Mouse (Mus musculus): ENCODE data around the gene Ash1l. TPM values are rescaled to one million over a fixed set of nuclear protein-coding genes. Genes with fewer than 3 reads are reported as not detected.
"Not testable (repeated sequence)": the region's sequence is repeated elsewhere in the genome, so short reads cannot be mapped to it uniquely, and the experiment has no call there.

Ash1l gene
- polyA plus RNA-seq, 1 experiment from 2014 or later = 13.4 TPM

DNA sequence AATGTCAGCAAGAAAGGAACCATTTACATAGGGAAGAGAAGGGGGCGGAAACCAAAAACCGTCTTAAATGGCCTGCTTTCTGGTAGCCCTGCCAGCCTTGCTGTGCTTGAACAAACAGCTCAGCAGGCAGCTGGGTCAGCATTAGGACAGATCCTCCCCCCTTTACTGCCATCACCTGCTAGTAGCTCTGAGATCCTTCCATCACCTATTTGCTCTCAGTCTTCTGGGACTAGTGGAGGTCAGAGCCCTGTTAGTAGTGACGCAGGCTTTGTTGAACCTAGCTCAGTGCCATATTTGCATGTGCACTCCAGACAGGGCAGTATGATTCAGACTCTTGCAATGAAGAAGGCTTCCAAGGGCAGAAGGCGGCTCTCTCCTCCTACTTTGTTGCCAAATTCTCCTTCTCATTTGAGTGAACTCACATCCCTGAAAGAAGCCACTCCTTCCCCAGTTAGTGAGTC lies 33.5 kb downstream of the Ash1l start:
- H3K4me1 ChIP-seq = no peaks in the 10 kb centered on the region
- no peaks in the 10 kb centered on the region for H3K9me3 ChIP-seq (replicated peaks)
- peaks cover 65% of the 10 kb centered on the region for H3K36me3 ChIP-seq
- 68% methylated on average over 4 of the region's 4 CpGs for WGBS
- no peak overlapping the region for H3K27ac ChIP-seq (replicated peaks)
- H3K27me3 ChIP-seq (ENCODE audit: low read depth, poor library complexity, severe bottlenecking) = no peaks in the 10 kb centered on the region
- H3K4me3 ChIP-seq = no peak overlapping the region
- DNase-seq (ENCODE audit: low spot score) = no peak

DNA sequence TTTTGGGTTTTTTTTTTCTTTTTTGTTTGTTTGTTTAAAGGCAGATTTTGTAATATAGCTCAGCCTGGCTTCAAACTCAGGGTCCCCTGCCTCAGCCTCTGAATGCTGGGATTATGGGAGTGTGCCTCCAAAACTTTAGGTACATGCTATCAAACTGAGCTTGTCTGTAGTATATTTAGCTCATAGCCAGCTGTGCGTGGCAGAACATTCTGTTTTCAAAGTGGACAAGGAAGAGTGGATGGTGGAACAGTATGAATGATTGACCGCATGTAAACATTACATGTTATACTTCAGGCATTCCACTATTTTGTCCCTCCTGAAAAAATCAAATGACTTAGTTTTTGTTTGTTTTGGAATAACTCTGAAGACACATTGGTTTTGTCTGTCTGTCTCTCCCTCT lies 42.4 kb downstream of the Ash1l start:
- Histone ChIP-seq H3K4me1 (no peaks in the 10 kb centered on the region), H3K36me3 (peaks cover 37% of the 10 kb centered on the region), H3K27ac (replicated peaks) (no peak overlapping the region), H3K9me3 (replicated peaks) (no peaks in the 10 kb centered on the region), H3K27me3 (ENCODE audit: low read depth, poor library complexity, severe bottlenecking) (no peaks in the 10 kb centered on the region), H3K4me3 (no peak overlapping the region)
- no peak for DNase-seq (ENCODE audit: low spot score)
- 98% methylated on average over 2 of the region's 2 CpGs for WGBS

DNA sequence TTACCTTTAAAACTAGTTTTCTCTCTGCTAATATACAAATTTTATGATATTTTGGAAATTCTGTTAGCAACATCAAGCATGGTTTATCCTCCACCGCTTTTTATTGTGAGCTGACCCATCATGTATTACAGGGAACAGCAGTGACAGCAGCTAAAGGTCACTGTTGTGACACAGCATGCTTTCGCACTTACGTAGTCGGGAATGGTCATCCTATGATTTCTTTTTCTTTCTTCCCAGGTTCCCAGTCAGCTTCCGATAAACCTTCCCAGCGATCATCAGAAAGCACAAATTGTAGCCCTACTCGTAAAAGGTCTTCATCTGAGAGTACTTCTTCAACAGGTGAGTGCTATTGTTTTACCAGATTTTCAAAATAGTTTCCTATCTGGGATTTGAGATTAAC lies 51.1 kb downstream of the Ash1l start:
- H3K27me3 ChIP-seq (ENCODE audit: low read depth, poor library complexity, severe bottlenecking) = no peaks in the 10 kb centered on the region
- no peak overlapping the region for H3K4me3 ChIP-seq
- 93% methylated on average over 7 of the region's 7 CpGs for WGBS
- DNase-seq (ENCODE audit: low spot score) = no peak
- H3K9me3 ChIP-seq (replicated peaks) = no peaks in the 10 kb centered on the region
- H3K4me1 ChIP-seq = no peaks in the 10 kb centered on the region
- H3K27ac ChIP-seq (replicated peaks) = no peak overlapping the region
- peaks cover 68% of the 10 kb centered on the region for H3K36me3 ChIP-seq

DNA sequence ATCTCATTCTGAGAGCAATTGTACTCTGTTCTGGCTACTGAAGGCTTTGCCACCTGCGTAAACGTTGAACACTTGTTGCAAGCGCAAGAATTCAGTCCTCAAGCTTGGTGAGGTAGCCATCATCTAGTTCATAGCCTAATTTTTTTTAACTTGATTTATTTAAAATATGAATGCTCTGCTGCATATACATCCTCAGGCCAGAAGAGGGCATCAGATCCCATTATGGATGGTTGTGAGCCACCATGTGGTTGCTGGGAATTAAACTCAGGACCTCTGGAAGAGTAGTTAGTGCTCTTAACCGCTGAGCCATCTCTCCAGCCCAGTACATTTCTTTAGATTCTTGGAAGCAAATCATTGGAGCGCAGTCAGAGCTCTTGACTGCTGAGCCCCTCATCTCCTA lies 80.5 kb downstream of the Ash1l start:
- not testable (repeated sequence) for H3K4me1 ChIP-seq; H3K9me3 ChIP-seq (replicated peaks); H3K4me3 ChIP-seq; DNase-seq (ENCODE audit: low spot score); H3K27ac ChIP-seq (replicated peaks); H3K27me3 ChIP-seq (ENCODE audit: low read depth, poor library complexity, severe bottlenecking)
- peaks cover 96% of the 10 kb centered on the region for H3K36me3 ChIP-seq
- WGBS = 89% methylated on average over 5 of the region's 5 CpGs

DNA sequence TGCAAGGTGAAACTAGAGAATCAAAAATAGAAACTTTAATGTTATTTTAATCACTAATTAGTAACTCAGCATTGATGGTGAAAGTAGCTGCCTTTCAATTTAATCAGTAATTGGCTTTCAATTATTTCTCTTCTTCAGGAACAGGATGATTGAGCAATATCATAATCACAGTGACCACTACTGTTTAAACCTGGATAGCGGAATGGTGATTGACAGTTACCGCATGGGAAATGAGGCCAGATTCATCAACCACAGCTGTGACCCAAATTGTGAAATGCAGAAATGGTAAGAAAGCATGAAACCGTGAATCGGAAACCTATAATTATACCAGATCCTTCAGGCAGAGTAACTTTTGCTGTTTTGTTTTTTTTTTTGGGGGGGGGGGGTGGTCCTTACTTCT lies 92.9 kb downstream of the Ash1l start:
- DNase-seq (ENCODE audit: low spot score) = no peak
- H3K4me3 ChIP-seq = no peak overlapping the region
- 95% methylated on average over 4 of the region's 4 CpGs for WGBS
- H3K9me3 ChIP-seq (replicated peaks) = no peaks in the 10 kb centered on the region
- no peak overlapping the region for H3K27ac ChIP-seq (replicated peaks)
- no peaks in the 10 kb centered on the region for H3K27me3 ChIP-seq (ENCODE audit: low read depth, poor library complexity, severe bottlenecking)
- H3K36me3 ChIP-seq = peaks cover 93% of the 10 kb centered on the region
- H3K4me1 ChIP-seq = no peaks in the 10 kb centered on the region

DNA sequence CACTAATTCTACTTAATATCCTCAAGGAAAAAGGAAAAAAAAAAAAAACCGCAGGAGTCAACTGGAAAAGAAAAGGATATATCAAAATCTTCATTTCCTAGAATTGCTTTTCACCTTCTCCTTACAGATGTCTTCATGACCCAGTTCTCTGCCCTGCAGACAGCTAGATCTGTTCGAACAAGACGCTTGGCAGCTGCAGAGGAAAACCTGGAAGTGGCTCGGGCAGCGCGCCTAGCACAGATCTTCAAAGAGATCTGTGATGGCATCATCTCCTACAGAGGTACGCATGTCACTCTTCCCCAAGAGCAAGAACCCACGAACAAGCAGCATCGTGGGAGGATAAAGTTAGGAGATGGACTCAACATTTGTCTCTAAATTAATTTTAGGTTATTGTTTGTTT lies 107.9 kb downstream of the Ash1l start:
- no peaks in the 10 kb centered on the region for H3K27me3 ChIP-seq (ENCODE audit: low read depth, poor library complexity, severe bottlenecking)
- no peak overlapping the region for H3K4me3 ChIP-seq
- H3K36me3 ChIP-seq = peaks cover 96% of the 10 kb centered on the region
- no peak for DNase-seq (ENCODE audit: low spot score)
- H3K27ac ChIP-seq (replicated peaks) = no peak overlapping the region
- peaks cover 11% of the 10 kb centered on the region for H3K4me1 ChIP-seq
- no peaks in the 10 kb centered on the region for H3K9me3 ChIP-seq (replicated peaks)
- WGBS = 93% methylated on average over 9 of the region's 9 CpGs

DNA sequence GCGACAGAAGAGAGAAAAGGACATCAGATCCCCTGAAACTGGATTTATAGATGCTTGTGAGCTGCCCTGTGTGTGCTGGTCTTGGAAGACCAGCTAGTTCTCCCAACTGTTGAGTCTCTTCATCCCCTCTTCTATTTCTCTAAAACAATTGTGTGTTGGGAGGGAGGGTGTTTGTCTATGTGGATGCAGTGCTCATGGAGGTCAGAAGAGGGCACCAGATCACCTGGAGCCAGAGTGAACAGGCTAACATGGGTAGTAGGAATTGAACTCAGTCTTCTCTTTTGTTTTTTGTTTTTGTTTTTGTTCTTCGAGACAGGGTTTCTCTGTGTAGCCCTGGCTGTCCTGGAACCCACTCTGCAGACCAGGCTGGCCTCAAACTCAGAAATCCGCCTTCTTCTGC lies 108.4 kb downstream of the Ash1l start:
- Histone ChIP-seq H3K4me3 (no peak overlapping the region), H3K4me1 (peaks cover 11% of the 10 kb centered on the region), H3K27ac (replicated peaks) (no peak overlapping the region), H3K9me3 (replicated peaks) (no peaks in the 10 kb centered on the region), H3K36me3 (peaks cover 96% of the 10 kb centered on the region), H3K27me3 (ENCODE audit: low read depth, poor library complexity, severe bottlenecking) (no peaks in the 10 kb centered on the region)
- 82% methylated on average over 3 of the region's 3 CpGs for WGBS
- DNase-seq (ENCODE audit: low spot score) = no peak

DNA sequence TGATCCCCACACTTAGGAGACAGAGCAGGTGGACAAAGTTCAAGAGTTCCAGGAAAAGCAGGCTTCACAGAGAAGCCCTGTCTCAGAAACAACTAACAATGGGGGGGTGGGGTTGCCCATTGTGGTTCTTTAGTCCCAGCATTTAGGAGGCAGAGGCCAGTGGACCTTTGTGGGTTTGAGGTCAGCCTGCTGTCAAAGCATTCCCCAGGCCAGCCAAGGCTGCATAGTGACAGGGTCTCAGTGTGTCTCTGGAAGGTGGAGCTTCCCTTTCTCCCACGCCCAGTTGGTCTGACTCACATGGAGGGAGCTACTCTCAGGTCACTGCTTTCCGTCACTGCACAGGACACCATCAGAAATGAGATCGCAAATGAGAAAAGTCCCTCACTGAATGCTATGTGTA lies 111.3 kb downstream of the Ash1l start:
- Histone ChIP-seq H3K27ac (replicated peaks) (no peak overlapping the region), H3K4me3 (no peak overlapping the region), H3K36me3 (peaks cover 94% of the 10 kb centered on the region), H3K4me1 (peaks cover 11% of the 10 kb centered on the region), H3K9me3 (replicated peaks) (no peaks in the 10 kb centered on the region), H3K27me3 (ENCODE audit: low read depth, poor library complexity, severe bottlenecking) (no peaks in the 10 kb centered on the region)
- WGBS = 44% methylated on average over 3 of the region's 3 CpGs
- DNase-seq (ENCODE audit: low spot score) = peak; percentile 61

DNA sequence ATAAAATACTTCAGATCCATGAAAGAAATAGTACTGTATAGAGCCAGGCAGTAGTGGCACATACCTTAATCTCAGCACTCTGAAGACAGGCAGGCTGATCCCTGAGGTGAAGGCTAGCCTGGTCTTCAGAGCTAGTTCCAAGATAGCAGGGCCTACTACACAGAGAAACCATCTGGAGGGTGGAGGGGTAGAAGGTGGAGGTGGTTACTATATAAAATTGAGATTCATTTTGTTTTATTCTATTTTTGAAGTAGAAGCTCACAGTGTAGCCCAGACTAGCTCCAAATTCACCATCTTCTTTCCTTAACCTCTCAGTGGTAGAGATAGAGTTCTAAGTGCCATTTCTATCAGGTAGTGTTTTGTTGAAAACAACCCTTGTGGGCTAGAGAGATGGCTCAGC lies 116.8 kb downstream of the Ash1l start:
- H3K27me3 ChIP-seq (ENCODE audit: low read depth, poor library complexity, severe bottlenecking) = no peaks in the 10 kb centered on the region
- H3K27ac ChIP-seq (replicated peaks) = no peak overlapping the region
- no peaks in the 10 kb centered on the region for H3K9me3 ChIP-seq (replicated peaks)
- peaks cover 98% of the 10 kb centered on the region for H3K36me3 ChIP-seq
- H3K4me1 ChIP-seq = peaks cover 1% of the 10 kb centered on the region; the same call in 1 of the 2 replicates
- H3K4me3 ChIP-seq = no peak overlapping the region
- DNase-seq (ENCODE audit: low spot score) = no peak

DNA sequence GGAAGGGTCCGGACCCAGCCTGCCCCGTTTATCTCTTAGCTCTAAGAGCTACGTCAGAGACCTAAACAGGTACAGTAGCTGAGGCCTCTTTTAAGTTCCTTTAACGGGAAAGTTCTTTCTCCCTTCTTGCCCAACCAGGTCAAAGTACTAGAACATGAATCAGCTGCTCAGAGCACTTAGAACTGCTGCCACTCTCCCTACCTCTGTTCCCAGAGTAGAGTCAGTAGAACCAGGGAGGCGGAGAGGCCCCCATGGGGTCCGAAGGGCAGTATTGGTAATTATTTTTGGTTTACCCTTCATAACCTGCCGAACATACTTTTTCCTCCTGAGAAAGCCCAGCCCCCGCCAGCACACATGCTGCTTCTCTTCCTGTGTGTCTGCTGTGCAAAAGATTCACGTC lies 127.0 kb downstream of the Ash1l start:
- no peaks in the 10 kb centered on the region for H3K27me3 ChIP-seq (ENCODE audit: low read depth, poor library complexity, severe bottlenecking)
- no peaks in the 10 kb centered on the region for H3K4me1 ChIP-seq
- H3K27ac ChIP-seq (replicated peaks) = no peak overlapping the region
- peaks cover 92% of the 10 kb centered on the region for H3K36me3 ChIP-seq
- no peak for DNase-seq (ENCODE audit: low spot score)
- WGBS = 93% methylated on average over 9 of the region's 9 CpGs
- H3K9me3 ChIP-seq (replicated peaks) = no peaks in the 10 kb centered on the region
- H3K4me3 ChIP-seq = no peak overlapping the region

DNA sequence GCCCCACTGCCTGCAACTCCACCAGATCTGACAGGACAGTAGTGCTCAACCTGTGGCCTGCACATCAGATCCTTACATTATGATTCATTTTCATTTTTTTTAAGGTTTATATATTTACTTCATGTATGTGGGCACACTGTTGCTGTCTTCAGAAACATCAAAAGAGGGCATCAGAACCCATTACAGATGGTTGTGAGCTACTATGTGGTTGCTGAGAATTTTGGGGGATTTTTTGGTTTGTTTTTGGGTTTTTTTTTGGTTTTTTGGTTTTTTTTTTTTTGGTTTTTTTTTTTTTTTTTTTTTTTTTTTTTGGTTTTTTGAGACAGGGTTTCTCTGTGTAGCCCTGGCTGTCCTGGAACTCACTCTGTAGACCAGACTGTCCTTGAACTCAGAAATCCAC lies 131.9 kb downstream of the Ash1l start:
- not testable (repeated sequence) for H3K27me3 ChIP-seq (ENCODE audit: low read depth, poor library complexity, severe bottlenecking); H3K9me3 ChIP-seq (replicated peaks); H3K4me1 ChIP-seq; H3K4me3 ChIP-seq; DNase-seq (ENCODE audit: low spot score); H3K27ac ChIP-seq (replicated peaks)
- peaks cover 64% of the 10 kb centered on the region for H3K36me3 ChIP-seq

DNA sequence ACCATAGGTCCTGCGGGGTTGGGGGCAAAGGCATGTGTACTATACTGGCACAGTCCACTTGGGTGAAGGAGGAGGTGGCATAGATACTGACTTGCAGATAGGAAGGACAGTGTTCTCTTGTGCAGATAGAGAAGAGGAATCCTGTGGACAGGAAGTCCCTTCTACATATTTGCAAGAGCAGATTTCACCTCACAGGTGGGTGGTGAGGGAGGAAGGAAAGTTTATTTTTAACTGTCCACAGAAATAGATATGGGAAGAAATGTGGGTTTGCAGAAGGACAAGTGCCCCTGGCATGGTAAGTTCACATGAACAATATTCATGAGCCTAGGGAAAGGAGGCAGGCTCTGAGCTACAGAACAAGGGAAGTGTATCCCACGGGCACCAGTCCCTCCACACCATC lies 133.7 kb downstream of the Ash1l start:
- Histone ChIP-seq H3K4me3 (no peak overlapping the region), H3K27ac (replicated peaks) (no peak overlapping the region), H3K9me3 (replicated peaks) (no peaks in the 10 kb centered on the region), H3K27me3 (ENCODE audit: low read depth, poor library complexity, severe bottlenecking) (peaks cover 17% of the 10 kb centered on the region), H3K36me3 (peaks cover 61% of the 10 kb centered on the region), H3K4me1 (peaks cover 15% of the 10 kb centered on the region)
- WGBS = 96% methylated on average over 2 of the region's 2 CpGs
- DNase-seq (ENCODE audit: low spot score) = no peak

DNA sequence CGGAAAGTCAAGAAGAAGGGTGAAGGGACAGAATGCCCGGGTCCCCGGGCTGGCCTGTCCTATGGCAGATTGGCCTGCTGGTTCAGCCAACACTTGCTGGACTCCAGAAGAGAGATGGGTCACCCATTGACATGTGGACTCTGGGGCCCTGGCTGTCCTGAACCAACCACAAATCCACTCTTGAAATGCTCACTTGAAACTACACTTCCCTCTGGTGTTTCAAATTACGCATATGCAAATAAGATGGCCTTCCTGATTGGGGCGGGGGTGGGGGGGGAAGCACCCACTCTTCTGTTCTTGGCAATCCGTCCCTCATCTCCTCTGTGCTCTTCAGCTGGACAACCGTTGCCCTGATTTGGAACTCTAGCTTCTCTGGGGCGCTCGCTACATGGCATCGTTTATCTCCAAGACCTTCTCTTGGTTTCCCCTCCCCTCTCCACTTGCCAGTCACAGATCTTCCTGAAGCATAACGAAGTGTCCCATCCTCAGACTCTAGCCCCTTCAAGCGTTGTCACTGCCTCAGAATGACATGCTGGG lies 134.3 kb downstream of the Ash1l start:
- Histone ChIP-seq H3K36me3 (peaks cover 56% of the 10 kb centered on the region), H3K27me3 (ENCODE audit: low read depth, poor library complexity, severe bottlenecking) (peaks cover 23% of the 10 kb centered on the region), H3K27ac (replicated peaks) (no peak overlapping the region), H3K9me3 (replicated peaks) (no peaks in the 10 kb centered on the region), H3K4me1 (peaks cover 21% of the 10 kb centered on the region), H3K4me3 (no peak overlapping the region)
- WGBS = 85% methylated on average over 12 of the region's 12 CpGs
- no peak for DNase-seq (ENCODE audit: low spot score)

Data from midbrain, embryonic 10.5 days (tissue).